Comparison of ENCODE assay signal across 23 mouse cellular contexts in genomic region chr1:119124063-119124462, GRCm38 (mm10).
A peak's percentile ranks its signal among the peaks of the same experiment; 100 is the strongest.
DNase-seq lines count a peak whose midpoint lies in the region; ATAC-seq and TF ChIP-seq lines count a peak whose summit lies in the region.
"Had no signal": no experiment of that assay in that cellular context is flagged by ENCODE, and none has a peak within 500 bp of the region (broad histone marks: within the 10 kb centered on the region; RNA-seq: fewer than 3 reads in every experiment).

No protein-coding gene starts in this region.

- no peaks in the 10 kb centered on the region for H3K9me3 ChIP-seq in hindbrain, embryonic 10.5 days
- no peaks in the 10 kb centered on the region for H3K9me3 ChIP-seq in hindbrain, embryonic 16.5 days (ENCODE audit: control insufficient read depth, low read length)
- H3K9me3 ChIP-seq in G1E (replicated peaks): peaks cover 36% of the 10 kb centered on the region
- H3K9me3 ChIP-seq: embryonic facial prominence, embryonic 10.5 days; embryonic facial prominence, embryonic 12.5 days; forebrain, embryonic 10.5 days; forebrain, embryonic 12.5 days had no signal

- H3K4me1 ChIP-seq in hindbrain, embryonic 10.5 days (replicated peaks): 0 out of 2 replicates have a peak, but pooled peaks cover 4% of the 10 kb centered on the region
- no peaks in the 10 kb centered on the region for H3K4me1 ChIP-seq in hindbrain, embryonic 16.5 days (ENCODE audit: control insufficient read depth, insufficient read depth, low read depth, low read length)
- H3K4me1 ChIP-seq in G1E (ENCODE audit: insufficient read depth, low read depth, low read length): peaks cover 18% of the 10 kb centered on the region
- H3K4me1 ChIP-seq: embryonic facial prominence, embryonic 12.5 days; forebrain, embryonic 12.5 days had no signal

- H3K9ac ChIP-seq in hindbrain, embryonic 16.5 days (ENCODE audit: low read depth, low read length): no peak overlapping the region
- H3K9ac ChIP-seq: embryonic facial prominence, embryonic 12.5 days; forebrain, embryonic 12.5 days had no signal

- no peak for TF ChIP-seq CTCF in G1E (IDR thresholded peaks at IDR 0.05; ENCODE audit: low read depth, low read length)

- H3K4me3 ChIP-seq in hindbrain, embryonic 10.5 days: no peak overlapping the region
- H3K4me3 ChIP-seq in hindbrain, embryonic 16.5 days (ENCODE audit: low read length): no peak overlapping the region
- H3K4me3 ChIP-seq in G1E (ENCODE audit: low read depth, low read length): peak overlapping the region; percentile 60
- H3K4me3 ChIP-seq in myocyte: no peak overlapping the region
- H3K4me3 ChIP-seq: embryonic facial prominence, embryonic 10.5 days; embryonic facial prominence, embryonic 12.5 days; erythroblast, embryonic 14.5 days; forebrain, embryonic 10.5 days; forebrain, embryonic 12.5 days had no signal

- TF ChIP-seq POLR2A in myocyte (IDR thresholded peaks at IDR 0.05; ENCODE audit: insufficient read length, low read depth): no peak

- H3ac ChIP-seq in myocyte (ENCODE audit: control insufficient read depth, insufficient read length): no peak overlapping the region

- H3K27me3 ChIP-seq in hindbrain, embryonic 10.5 days (ENCODE audit: insufficient read depth, poor library complexity, severe bottlenecking): no peaks in the 10 kb centered on the region
- H3K27me3 ChIP-seq in hindbrain, embryonic 16.5 days (replicated peaks; ENCODE audit: control insufficient read depth, insufficient read depth, low read length): no peaks in the 10 kb centered on the region
- H3K27me3 ChIP-seq in G1E (ENCODE audit: insufficient read depth, low read length) (no peaks in the 10 kb centered on the region; the same call in 1 of the 2 replicates), myocyte (ENCODE audit: control insufficient read depth, insufficient read depth, insufficient read length) (no peaks in the 10 kb centered on the region)
- H3K27me3 ChIP-seq: CH12.LX; embryonic facial prominence, embryonic 12.5 days; forebrain, embryonic 12.5 days had no signal

- no peaks in the 10 kb centered on the region for H3K79me2 ChIP-seq in myocyte (ENCODE audit: control insufficient read depth, insufficient read depth)

- H3K27ac ChIP-seq in hindbrain, embryonic 10.5 days: 0 out of 2 replicates have a peak overlapping the region, but pooled peaks have one; percentile 13
- no peak overlapping the region for H3K27ac ChIP-seq in hindbrain, embryonic 16.5 days (ENCODE audit: low read depth, low read length)
- H3K27ac ChIP-seq: embryonic facial prominence, embryonic 10.5 days; embryonic facial prominence, embryonic 12.5 days; forebrain, embryonic 10.5 days; forebrain, embryonic 12.5 days had no signal

- H3K36me3 ChIP-seq in hindbrain, embryonic 10.5 days: no peaks in the 10 kb centered on the region
- H3K36me3 ChIP-seq in hindbrain, embryonic 16.5 days (ENCODE audit: control insufficient read depth, insufficient read depth, low read length): no peaks in the 10 kb centered on the region
- H3K36me3 ChIP-seq in G1E (replicated peaks) (peaks cover 21% of the 10 kb centered on the region), myocyte (ENCODE audit: control insufficient read depth, insufficient read depth) (no peaks in the 10 kb centered on the region)
- H3K36me3 ChIP-seq: embryonic facial prominence, embryonic 10.5 days; embryonic facial prominence, embryonic 12.5 days; forebrain, embryonic 10.5 days; forebrain, embryonic 12.5 days had no signal

- WGBS in hindbrain, embryonic 10.5 days: 83% methylated on average over 2 of the region's 2 CpGs
- 77% methylated on average over 2 of the region's 2 CpGs for WGBS in hindbrain, embryonic 16.5 days

- ATAC-seq in hindbrain, embryonic 16.5 days: no peak
- ATAC-seq in G1E (ENCODE audit: extremely low read depth, insufficient number of reproducible peaks, low FRiP score, poor library complexity, severe bottlenecking): peak; percentile 15; the same call in 1 of the 2 replicates
- no peak for ATAC-seq in frontal cortex, adult (ENCODE audit: low TSS enrichment)
- ATAC-seq: CD4-positive, CD25-positive, alpha-beta regulatory T cell, adult 4 months; forebrain, embryonic 14.5 days; forebrain, embryonic 16.5 days had no signal

- DNase-seq in hindbrain, embryonic 10.5 days (ENCODE audit: low spot score): no peak
- no peak for DNase-seq in G1E (ENCODE audit: low spot score)
- DNase-seq: adrenal gland, adult 8-10 months; adrenal gland, postnatal 14 days; adrenal gland, postnatal 36 days; B cell, adult 2 months; cerebellum, adult 11-12 months; cerebellum, adult 2 months; cerebellum, adult 9-10 months; cerebellum, postnatal 10 days; cerebellum, postnatal 25 days had no signal

- no peak overlapping the region for H3K4me2 ChIP-seq in hindbrain, embryonic 16.5 days (ENCODE audit: low read length)
- peak overlapping the region; percentile 68 for H3K4me2 ChIP-seq in myocyte (ENCODE audit: low read depth)
- H3K4me2 ChIP-seq: embryonic facial prominence, embryonic 12.5 days; forebrain, embryonic 12.5 days had no signal

TF ChIP-seq in myocyte, 11 proteins besides CTCF, POLR2A, EP300 and RAD21:
- peak in 2 of 3 experiments; percentile 14 to 71 for TF ChIP-seq MYOD1 (IDR thresholded peaks at IDR 0.05; ENCODE audit: control insufficient read depth in 1 of 3, insufficient read length in 2 of 3, low read depth in 2 of 3)
- no peak for TF ChIP-seq TCF12 (IDR thresholded peaks at IDR 0.05; ENCODE audit: insufficient read depth, poor library complexity, severe bottlenecking)
- peak in 2 of 3 experiments; percentile 29 to 68 for TF ChIP-seq MYOG (IDR thresholded peaks at IDR 0.05; ENCODE audit: control insufficient read depth in 1 of 3, insufficient read depth in 1 of 3, insufficient read length in 2 of 3, low read depth in 2 of 3)
TF ChIP-seq in myocyte: peak in this region for 2.
